Comparison of ENCODE assay signal across 17 mouse cellular contexts in the genomic region with DNA sequence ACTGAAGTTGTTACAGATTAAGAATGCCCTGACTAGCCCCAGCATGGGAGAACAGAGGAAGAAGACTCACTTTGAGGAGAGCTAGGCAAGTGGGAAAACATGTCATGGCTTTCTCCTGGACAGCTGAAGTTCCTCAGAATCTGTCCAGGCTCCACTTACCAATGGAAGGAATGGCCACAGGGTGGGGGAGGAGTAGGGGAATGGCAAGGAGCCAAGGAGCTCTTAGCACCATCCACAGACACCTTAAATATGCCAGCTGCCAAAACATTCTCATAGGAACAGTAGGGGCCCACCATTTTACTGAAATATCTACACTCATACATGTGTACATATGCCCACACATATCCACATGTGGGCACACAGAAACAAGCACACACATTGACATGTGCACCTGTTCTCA.
A peak's percentile ranks its signal among the peaks of the same experiment; 100 is the strongest.
DNase-seq lines count a peak whose midpoint lies in the region; ATAC-seq and TF ChIP-seq lines count a peak whose summit lies in the region.
"Had no signal": no experiment of that assay in that cellular context is flagged by ENCODE, and none has a peak within 500 bp of the region (broad histone marks: within the 10 kb centered on the region; RNA-seq: fewer than 3 reads in every experiment).

No protein-coding gene starts in this region.

- no peak for DNase-seq in heart, postnatal 25 days (ENCODE audit: low spot score)
- DNase-seq in stomach, postnatal 0 days (ENCODE audit: low spot score), result no peak
- no peak for DNase-seq in ovary, adult 18-20 months (ENCODE audit: low spot score)
- DNase-seq in urinary bladder, adult 18-20 months (ENCODE audit: low spot score in 2 of 2), result no peak
- DNase-seq: cerebellum, postnatal 36 days; kidney, adult 18-20 months; layer of hippocampus, postnatal 36 days had no signal

- no peak overlapping the region for H3K9ac ChIP-seq in heart, embryonic 16.5 days (ENCODE audit: low read length)
- H3K9ac ChIP-seq in stomach, embryonic 14.5 days (replicated peaks; ENCODE audit: low read depth, low read length), result no peak overlapping the region
- no peak overlapping the region for H3K9ac ChIP-seq in stomach, postnatal 0 days (ENCODE audit: low read length)
- H3K9ac ChIP-seq: forebrain, embryonic 12.5 days; liver, embryonic 14.5 days; neural tube, embryonic 13.5 days; stomach, embryonic 15.5 days had no signal

- intact Hi-C loops in heart, postnatal 25 days (cut with DNase I), result no loop called here

- H3K27me3 ChIP-seq in heart, embryonic 16.5 days (ENCODE audit: control insufficient read depth, insufficient read depth, low read length), result no peaks in the 10 kb centered on the region
- H3K27me3 ChIP-seq in stomach, embryonic 14.5 days (ENCODE audit: control insufficient read depth, insufficient read depth, low read length), result no peaks in the 10 kb centered on the region
- no peaks in the 10 kb centered on the region for H3K27me3 ChIP-seq in stomach, postnatal 0 days (ENCODE audit: control insufficient read depth, insufficient read depth, low read length)
- H3K27me3 ChIP-seq: CH12.LX; forebrain, embryonic 12.5 days; neural tube, embryonic 13.5 days; stomach, embryonic 15.5 days had no signal

- no peak for TF ChIP-seq CTCF in stomach, postnatal 0 days (IDR thresholded peaks at IDR 0.05; ENCODE audit: low read depth)

- H3K9me3 ChIP-seq in heart, embryonic 16.5 days (replicated peaks; ENCODE audit: control insufficient read depth, low read length), result no peaks in the 10 kb centered on the region
- no peaks in the 10 kb centered on the region for H3K9me3 ChIP-seq in stomach, embryonic 14.5 days (ENCODE audit: control insufficient read depth, low read depth, low read length)
- no peaks in the 10 kb centered on the region for H3K9me3 ChIP-seq in stomach, postnatal 0 days (ENCODE audit: control insufficient read depth, low read length)
- H3K9me3 ChIP-seq: forebrain, embryonic 12.5 days; neural tube, embryonic 13.5 days; stomach, embryonic 15.5 days had no signal

- H3K4me3 ChIP-seq in heart, embryonic 16.5 days (ENCODE audit: low read length), result no peak overlapping the region
- H3K4me3 ChIP-seq in stomach, embryonic 14.5 days (ENCODE audit: low read depth, low read length), result no peak overlapping the region
- H3K4me3 ChIP-seq in stomach, postnatal 0 days (ENCODE audit: low read depth, low read length), result no peak overlapping the region
- H3K4me3 ChIP-seq: forebrain, embryonic 12.5 days; neural tube, embryonic 13.5 days; stomach, embryonic 15.5 days had no signal

- no peaks in the 10 kb centered on the region for H3K36me3 ChIP-seq in heart, embryonic 16.5 days (ENCODE audit: control insufficient read depth, insufficient read depth)
- H3K36me3 ChIP-seq in stomach, embryonic 14.5 days (ENCODE audit: control insufficient read depth, insufficient read depth, low read length), result no peaks in the 10 kb centered on the region
- H3K36me3 ChIP-seq in stomach, postnatal 0 days (ENCODE audit: control insufficient read depth, insufficient read depth, low read length), result no peaks in the 10 kb centered on the region
- H3K36me3 ChIP-seq: forebrain, embryonic 12.5 days; neural tube, embryonic 13.5 days; stomach, embryonic 15.5 days had no signal

- TF ChIP-seq EP300 in stomach, postnatal 0 days (optimal IDR thresholded peaks at IDR 0.05), result no peak

- H3K4me1 ChIP-seq in heart, embryonic 16.5 days (ENCODE audit: control insufficient read depth, insufficient read depth, low read length), result peaks cover 29% of the 10 kb centered on the region
- peaks cover 6% of the 10 kb centered on the region; the same call in 1 of the 2 replicates for H3K4me1 ChIP-seq in stomach, embryonic 14.5 days (ENCODE audit: control insufficient read depth, insufficient read depth, low read length)
- H3K4me1 ChIP-seq in stomach, postnatal 0 days (replicated peaks; ENCODE audit: control insufficient read depth, insufficient read depth), result no peaks in the 10 kb centered on the region
- H3K4me1 ChIP-seq: forebrain, embryonic 12.5 days; neural tube, embryonic 13.5 days; stomach, embryonic 15.5 days had no signal

- ATAC-seq in heart, embryonic 16.5 days (replicated peaks; ENCODE audit: extremely low read depth, insufficient read depth, low FRiP score), result peak; percentile 59
- ATAC-seq in stomach, embryonic 14.5 days (ENCODE audit: insufficient number of reproducible peaks, insufficient read depth, low FRiP score, low read depth), result 0 out of 2 replicates have a peak, but pooled peaks have one; percentile 46
- ATAC-seq in stomach, postnatal 0 days (ENCODE audit: low FRiP score, low TSS enrichment), result no peak
- peak; percentile 28 for ATAC-seq in granulocyte monocyte progenitor cell, adult 5-6 weeks (replicated peaks; ENCODE audit: poor library complexity, severe bottlenecking)
- ATAC-seq: hindbrain, embryonic 16.5 days; midbrain, embryonic 16.5 days had no signal

- peak overlapping the region; percentile 75 for H3K27ac ChIP-seq in heart, embryonic 16.5 days (ENCODE audit: low read length)
- H3K27ac ChIP-seq in stomach, embryonic 14.5 days (ENCODE audit: low read length), result no peak overlapping the region
- no peak overlapping the region for H3K27ac ChIP-seq in stomach, postnatal 0 days (replicated peaks)
- H3K27ac ChIP-seq: forebrain, embryonic 12.5 days; liver, embryonic 14.5 days; neural tube, embryonic 13.5 days; stomach, embryonic 15.5 days had no signal

- no peak overlapping the region for H3K4me2 ChIP-seq in heart, embryonic 16.5 days (ENCODE audit: low read depth, low read length)
- no peak overlapping the region for H3K4me2 ChIP-seq in stomach, embryonic 14.5 days (replicated peaks; ENCODE audit: low read depth, low read length)
- no peak overlapping the region for H3K4me2 ChIP-seq in stomach, postnatal 0 days (replicated peaks; ENCODE audit: low read depth)
- H3K4me2 ChIP-seq: forebrain, embryonic 12.5 days; neural tube, embryonic 13.5 days; stomach, embryonic 15.5 days had no signal
